Mouse (Mus musculus) limb, embryonic 10.5 days (tissue): ENCODE measurements at regions not wholly inside any gene's neighbourhood (a gene's known extent, or its start where the extent isn't known, plus 50 kb on each side); places are given as distances from the start of the nearest gene placed in this dataset.

Source experiments
- DNase-seq: peaks from one replicate; pipeline ENCODE4 v3.0.0-alpha.2; 2017; ENCODE audit warnings: low spot score
- H3K27ac ChIP-seq: fragments of 300-500 bp; sonication (generic); 2 replicates; pipeline ENCODE4 v1.5.1; 2016; ENCODE audit warnings: mild to moderate bottlenecking
- H3K27me3 ChIP-seq: fragments of 300-500 bp; sonication (generic); 2 replicates; pipeline ENCODE4 v1.6.1; 2016; ENCODE audit warnings: low read depth, mild to moderate bottlenecking; ENCODE audit not compliant: poor library complexity, severe bottlenecking
- H3K36me3 ChIP-seq: fragments of 300-500 bp; sonication (generic); 2 replicates; pipeline ENCODE4 v1.6.1; 2016; ENCODE audit warnings: mild to moderate bottlenecking, moderate library complexity
- H3K4me1 ChIP-seq: fragments of 300-500 bp; sonication (generic); 2 replicates; pipeline ENCODE4 v1.6.1; 2016
- H3K4me3 ChIP-seq: fragments of 300-500 bp; sonication (generic); 2 replicates; pipeline ENCODE4 v1.5.1; 2016; ENCODE audit warnings: mild to moderate bottlenecking, moderate library complexity
- H3K9me3 ChIP-seq: fragments of 300-500 bp; sonication (generic); replicated peaks from 2 replicates; pipeline ENCODE4 v1.6.1; 2016; ENCODE audit warnings: mild to moderate bottlenecking
- WGBS: fragments of 180-500 bp; shearing (Covaris S2); methylation state at CpG from one replicate; pipeline ENCODE4 v1.1.7; 2016; 5-methylcytosine and 5-hydroxymethylcytosine counted together

DNA sequence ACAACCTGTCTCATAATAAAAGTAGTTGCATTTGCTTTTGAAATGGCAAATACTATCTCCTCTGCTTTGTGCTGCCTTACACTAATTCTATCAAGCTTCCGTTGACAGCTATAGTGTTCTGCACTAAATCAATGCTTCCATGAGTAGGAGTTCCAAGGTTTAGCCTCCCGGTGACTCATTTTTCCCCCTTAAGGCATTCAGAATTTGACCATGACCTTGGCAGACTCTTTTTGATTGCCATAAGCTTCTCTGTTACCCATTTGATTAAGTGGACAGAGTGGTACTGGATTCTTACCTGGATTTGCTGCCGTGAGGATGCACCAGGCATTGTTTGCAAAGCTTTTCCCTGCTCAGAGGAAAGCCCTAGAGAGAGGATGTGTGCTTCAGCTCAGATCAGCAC lies 66.5 kb upstream of the Sel1l start:
- no peak for DNase-seq
- Histone ChIP-seq H3K27ac (no peak overlapping the region), H3K4me3 (no peak overlapping the region), H3K36me3 (no peaks in the 10 kb centered on the region), H3K9me3 (no peaks in the 10 kb centered on the region), H3K27me3 (no peaks in the 10 kb centered on the region), H3K4me1 (no peaks in the 10 kb centered on the region)
- WGBS = 86% methylated on average over 3 of the region's 3 CpGs

DNA sequence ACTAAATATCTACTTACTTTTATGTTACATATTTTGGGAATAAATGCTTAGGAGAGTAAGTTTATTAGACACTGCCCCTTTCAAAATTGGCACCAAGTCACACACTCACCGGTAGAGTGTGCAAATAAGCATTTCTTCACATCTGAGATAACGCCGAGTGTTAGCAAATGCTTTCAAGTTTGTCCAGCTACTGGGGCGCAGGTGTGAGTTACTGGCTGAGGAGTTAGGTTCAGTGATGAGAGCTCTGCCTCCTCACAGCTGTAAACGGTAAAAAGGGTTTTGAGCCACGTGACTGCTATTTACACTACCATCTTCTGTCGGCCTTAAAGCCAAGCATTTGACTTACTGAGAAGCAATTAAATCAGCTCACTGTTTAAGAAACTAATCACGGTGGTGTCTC lies 61.6 kb upstream of the Sel1l start:
- H3K27ac ChIP-seq = no peak overlapping the region
- H3K9me3 ChIP-seq = no peaks in the 10 kb centered on the region
- DNase-seq = no peak
- no peaks in the 10 kb centered on the region for H3K4me1 ChIP-seq
- WGBS = 59% methylated on average over 8 of the region's 8 CpGs
- H3K36me3 ChIP-seq = no peaks in the 10 kb centered on the region
- H3K27me3 ChIP-seq = no peaks in the 10 kb centered on the region
- no peak overlapping the region for H3K4me3 ChIP-seq
